Mouse (Mus musculus) intestine, embryonic 16.5 days (tissue): ENCODE measurements around the gene Lage3. TPM values are rescaled to one million over a fixed set of nuclear protein-coding genes. Genes with fewer than 3 reads are reported as not detected.

Source experiments
- microRNA-seq: library from miRNA; unstranded; fragments of <30 nt; microRNA quantifications from one replicate; pipeline ENCODE4, GENCODE M21; 2016
- polyA plus RNA-seq: library from polyadenylated mRNA; unstranded; fragments of >200 nt; fragmentation: Nextera tagmentation; extraction: Ambion mirVana; gene quantifications from 2 replicates; pipeline ENCODE4 v1.2.1, GENCODE M21; 2015

The Lage3 gene
- polyA plus RNA-seq, 1 experiment from 2014 or later, result 84.4 TPM

Small RNAs within 50 kb of the gene (microRNA-seq; reads per million reads assigned to microRNA genes)
- gene Mir7092, result 1.1 reads per million

Other genes with a start within 250 kb of the Lage3 start
- not detected in 2 replicates for gene Opn1mw, start 226.2 kb downstream of the Lage3 start, polyA plus RNA-seq
- 10.0 and 10.1 TPM in 2 replicates for gene Mecp2, start 218.3 kb downstream of the Lage3 start, polyA plus RNA-seq
- not detected in 2 replicates for gene Tex28, start 185.8 kb downstream of the Lage3 start, polyA plus RNA-seq
- 0.05 TPM in 1 of 2 replicates, not detected in the other for gene Tktl1, start 176.4 kb downstream of the Lage3 start, polyA plus RNA-seq
- 240 and 269 TPM in 2 replicates for gene Flna, start 103.8 kb downstream of the Lage3 start, polyA plus RNA-seq
- 18.3 and 22.5 TPM in 2 replicates for gene Emd, start 98.9 kb downstream of the Lage3 start, polyA plus RNA-seq
- 822 and 863 TPM in 2 replicates for gene Rpl10, start 82.8 kb downstream of the Lage3 start, polyA plus RNA-seq
- 85.3 and 91.1 TPM in 2 replicates for gene Taz, start 71.7 kb downstream of the Lage3 start, polyA plus RNA-seq
- gene Dnase1l1, start 71.3 kb downstream of the Lage3 start, polyA plus RNA-seq, result 12.4 and 14.5 TPM in 2 replicates
- gene Atp6ap1, start 56.5 kb downstream of the Lage3 start, polyA plus RNA-seq, result 142 and 144 TPM in 2 replicates
- gene Gdi1, start 48.6 kb downstream of the Lage3 start, polyA plus RNA-seq, result 152 and 172 TPM in 2 replicates
- 67.5 and 69.8 TPM in 2 replicates for gene Fam50a, start 40.6 kb downstream of the Lage3 start, polyA plus RNA-seq
- 5.8 and 6.2 TPM in 2 replicates for gene Plxna3, start 24.6 kb downstream of the Lage3 start, polyA plus RNA-seq
- 65.4 and 67.7 TPM in 2 replicates for gene Ubl4a, start 19.6 kb upstream of the Lage3 start, polyA plus RNA-seq
- 16.9 and 17.6 TPM in 2 replicates for gene Slc10a3, start 19.7 kb upstream of the Lage3 start, polyA plus RNA-seq
- gene Fam3a, start 39.7 kb upstream of the Lage3 start, polyA plus RNA-seq, result 30.6 and 34.6 TPM in 2 replicates
- gene Ikbkg, start 39.7 kb upstream of the Lage3 start, polyA plus RNA-seq, result 20.8 and 21.6 TPM in 2 replicates
- gene G6pdx, start 75.6 kb upstream of the Lage3 start, polyA plus RNA-seq, result 41.3 and 46.1 TPM in 2 replicates
- gene Gm6880, start 127.8 kb upstream of the Lage3 start, polyA plus RNA-seq, result not detected in 2 replicates
- gene Olfr1326-ps1, start 221.3 kb upstream of the Lage3 start, polyA plus RNA-seq, result not detected in 2 replicates
- gene Olfr1325, start 239.1 kb upstream of the Lage3 start, polyA plus RNA-seq, result not detected in 2 replicates